Mouse (Mus musculus) kidney, postnatal 36 days (tissue): Measurements from ENCODE around the gene Nkx2-1.
"Not testable (repeated sequence)": the region's sequence is repeated elsewhere in the genome, so short reads cannot be mapped to it uniquely, and the experiment has no call there.

Experiments used
- DNase-seq, 2 experiments: peaks; one replicate each; pipeline ENCODE4 v3.0.0; 2021 to 2022; ENCODE audit warnings: mixed read lengths in 2 of 2

Gene Nkx2-1

GRCm38 (mm10) chr12:56536884-56537265 lies at the start of gene Nkx2-1:
Nkx2-1 (minus strand) TSS chr12:56536908.
- DNase-seq, result no peak

- peak; percentile 58 to 86 for DNase-seq
Measured at GRCm38 (mm10) chr12:56541068-56541467, 4.4 kb upstream of the Nkx2-1 start.

GRCm38 (mm10) chr12:56540591-56540990 lies 3.9 kb upstream of the Nkx2-1 start:
- DNase-seq, result no peak

- no peak for DNase-seq
Measured at GRCm38 (mm10) chr12:56538601-56539000, 1.9 kb upstream of the Nkx2-1 start.

GRCm38 (mm10) chr12:56537931-56538330 lies 1.2 kb upstream of the Nkx2-1 start:
- no peak for DNase-seq

GRCm38 (mm10) chr12:56537342-56537741 lies 634 bp upstream of the Nkx2-1 start:
- no peak for DNase-seq

GRCm38 (mm10) chr12:56536174-56536883 lies 379 bp downstream of the Nkx2-1 start:
- DNase-seq, result peak in 1 of 2 experiments; percentile 5

- no peak for DNase-seq
Measured at GRCm38 (mm10) chr12:56535411-56536173, 1.1 kb downstream of the Nkx2-1 start.

- DNase-seq, result peak in 1 of 2 experiments; percentile 7
Measured at GRCm38 (mm10) chr12:56534651-56535326, 1.9 kb downstream of the Nkx2-1 start.

GRCm38 (mm10) chr12:56534311-56534650 lies 2.4 kb downstream of the Nkx2-1 start:
- DNase-seq, result no peak

GRCm38 (mm10) chr12:56533501-56534310 lies 3.0 kb downstream of the Nkx2-1 start:
- DNase-seq, result peak in 1 of 2 experiments; percentile 5

GRCm38 (mm10) chr12:56532986-56533495 lies 3.7 kb downstream of the Nkx2-1 start:
- no peak for DNase-seq

- DNase-seq, result no peak
Measured at GRCm38 (mm10) chr12:56532142-56532541, 4.6 kb downstream of the Nkx2-1 start.

- no peak for DNase-seq
Measured at GRCm38 (mm10) chr12:56531051-56531620, 5.6 kb downstream of the Nkx2-1 start.

GRCm38 (mm10) chr12:56529931-56530330 lies 6.8 kb downstream of the Nkx2-1 start:
- no peak for DNase-seq

GRCm38 (mm10) chr12:56528881-56529681 lies 7.6 kb downstream of the Nkx2-1 start:
- DNase-seq, result no peak

GRCm38 (mm10) chr12:56528034-56528570 lies 8.6 kb downstream of the Nkx2-1 start:
- no peak for DNase-seq

- DNase-seq, result no peak
Measured at GRCm38 (mm10) chr12:56527071-56527470, 9.6 kb downstream of the Nkx2-1 start.

GRCm38 (mm10) chr12:56525219-56525797 lies 11.4 kb downstream of the Nkx2-1 start:
- not testable (repeated sequence) for DNase-seq

GRCm38 (mm10) chr12:56524201-56524600 lies 12.5 kb downstream of the Nkx2-1 start:
- no peak for DNase-seq

GRCm38 (mm10) chr12:56522191-56522590 lies 14.5 kb downstream of the Nkx2-1 start:
- no peak for DNase-seq
